Mouse (Mus musculus): ENCODE results near the gene Tox2. TPM values are rescaled to one million over a fixed set of nuclear protein-coding genes. Genes with fewer than 3 reads are reported as not detected.

Gene Tox2
- total RNA-seq, 1 experiment from 2014 or later: 3.0 TPM

DNA sequence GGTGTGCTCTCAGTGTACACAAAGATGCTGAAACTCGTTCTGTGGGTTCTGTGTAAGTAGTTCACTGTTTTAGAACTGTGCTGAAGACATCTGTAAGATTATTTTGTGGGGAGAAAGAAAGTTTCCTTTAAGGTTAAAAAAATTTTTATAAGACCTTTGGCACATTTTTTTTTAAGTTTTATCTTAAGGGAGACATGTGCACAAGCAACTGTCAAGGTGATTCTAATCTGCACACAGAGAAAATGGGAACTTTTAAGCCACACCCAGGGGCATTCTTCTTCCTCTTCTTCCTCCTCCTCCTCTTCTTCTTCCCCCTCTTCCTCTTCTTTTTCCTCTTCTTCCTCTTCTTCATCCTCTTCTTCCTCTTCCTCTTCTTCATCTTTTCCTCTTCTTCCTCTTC is 120.2 kb downstream of the Tox2 start:
- no peak for DNase-seq

DNA sequence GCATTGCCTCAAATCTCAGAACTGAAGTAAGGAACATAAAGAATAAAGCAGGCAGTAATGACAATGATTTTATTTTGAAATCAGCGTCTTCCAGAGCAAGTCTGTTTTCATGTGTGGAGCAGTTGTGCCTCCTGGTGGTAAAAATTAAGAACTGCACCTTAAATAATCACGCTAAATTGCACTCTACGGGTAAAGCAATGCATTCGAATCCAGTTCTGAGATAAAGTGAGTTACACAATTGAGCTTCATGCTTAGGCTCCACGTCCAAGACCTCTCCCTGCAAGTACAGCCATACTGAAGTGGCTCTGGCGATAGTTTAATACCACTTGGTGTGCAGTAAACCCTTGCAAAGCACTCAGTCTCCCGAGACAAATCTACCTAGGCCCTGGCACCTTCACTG is 127.8 kb downstream of the Tox2 start:
- DNase-seq: no peak

DNA sequence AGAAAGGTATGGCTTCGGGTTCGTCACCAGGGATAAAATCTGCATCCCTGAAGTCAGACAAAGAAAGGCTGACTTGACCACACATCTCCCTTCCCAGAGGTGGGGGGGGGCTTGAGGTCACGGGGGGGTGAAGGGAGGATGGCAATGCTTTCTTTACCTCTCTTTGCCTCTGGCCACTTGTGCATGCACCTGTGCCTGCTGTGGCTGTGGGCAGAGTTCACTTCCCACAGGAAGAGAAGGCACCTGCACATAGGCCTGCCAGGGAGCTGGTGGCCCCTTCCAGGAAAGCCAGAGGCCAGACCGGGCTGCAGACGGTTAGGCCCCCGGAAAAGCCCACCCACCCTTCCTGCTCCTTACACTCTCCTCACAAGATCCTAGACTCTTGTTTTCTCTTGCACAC is 128.5 kb downstream of the Tox2 start:
- no peak for DNase-seq

DNA sequence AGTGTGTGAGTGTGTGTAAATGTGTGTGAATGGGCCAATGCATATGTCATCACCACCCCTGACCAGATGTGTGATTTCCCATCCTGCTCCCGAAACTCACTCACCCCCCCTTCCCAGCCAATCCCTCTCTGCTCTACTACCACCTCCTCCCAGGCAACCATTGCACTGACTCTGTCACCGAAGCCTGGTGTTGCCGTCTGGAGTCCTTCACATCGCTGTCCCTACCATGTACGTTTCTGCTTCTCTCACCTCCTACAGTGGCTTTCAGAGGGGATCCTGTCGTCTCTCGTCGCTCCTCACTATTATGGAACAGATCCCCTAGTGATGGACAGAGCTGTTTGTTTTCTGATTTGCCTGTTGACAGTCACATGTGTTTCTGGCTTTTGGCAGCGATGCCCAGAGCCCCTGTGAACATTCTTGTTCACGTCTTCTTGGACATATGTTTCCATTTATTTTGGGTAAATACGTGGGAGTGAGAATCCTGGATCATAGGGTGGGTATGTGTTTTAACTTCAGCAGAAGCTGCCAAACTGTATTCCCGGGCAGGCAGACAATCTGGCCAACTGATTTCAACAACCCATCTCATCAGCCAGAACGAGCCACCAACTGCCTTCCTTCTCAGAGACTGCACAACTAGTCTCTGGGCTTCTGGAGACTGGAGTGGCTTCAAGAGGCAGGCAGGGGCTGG is 129.6 kb downstream of the Tox2 start:
- DNase-seq: no peak

DNA sequence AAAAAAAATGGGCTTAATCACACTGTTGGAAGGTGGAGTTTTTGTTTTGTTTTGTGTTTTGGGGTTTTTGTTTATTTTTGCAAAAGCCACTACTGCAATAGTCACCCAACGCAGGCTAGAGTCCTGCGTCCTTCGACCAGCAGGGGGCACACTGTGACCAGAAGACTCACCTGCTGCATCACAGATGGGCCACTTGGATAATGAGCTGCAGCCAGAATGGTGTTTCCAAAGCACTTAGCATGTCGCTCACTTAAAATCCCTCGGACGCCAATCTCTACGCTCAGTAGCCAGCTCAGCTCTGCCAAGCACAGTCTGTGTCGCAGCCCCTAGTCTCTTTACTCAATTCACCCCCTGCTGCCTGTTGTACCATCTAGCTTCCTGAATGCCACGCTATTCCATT is 137.3 kb downstream of the Tox2 start:
- peak; percentile 77 for DNase-seq

DNA sequence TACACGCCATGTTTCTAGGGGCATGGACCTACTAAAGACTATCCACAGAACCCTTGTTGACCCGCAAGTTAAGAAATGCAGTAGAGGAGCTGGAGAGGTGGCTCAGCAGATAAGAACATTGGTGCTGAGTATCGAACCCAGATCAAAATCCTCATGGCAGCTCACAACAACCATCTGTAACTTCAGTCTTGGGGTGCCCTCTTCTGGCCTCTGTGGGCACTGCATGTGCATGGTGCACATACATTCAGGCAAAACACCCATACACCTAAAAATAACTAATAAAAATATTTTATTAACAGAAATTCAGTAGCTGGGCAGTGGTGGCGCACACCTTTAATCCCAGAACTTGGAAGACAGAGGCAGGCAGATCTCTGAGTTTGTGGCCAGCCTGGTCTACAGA is 140.7 kb downstream of the Tox2 start:
- peak; percentile 17 for DNase-seq

DNA sequence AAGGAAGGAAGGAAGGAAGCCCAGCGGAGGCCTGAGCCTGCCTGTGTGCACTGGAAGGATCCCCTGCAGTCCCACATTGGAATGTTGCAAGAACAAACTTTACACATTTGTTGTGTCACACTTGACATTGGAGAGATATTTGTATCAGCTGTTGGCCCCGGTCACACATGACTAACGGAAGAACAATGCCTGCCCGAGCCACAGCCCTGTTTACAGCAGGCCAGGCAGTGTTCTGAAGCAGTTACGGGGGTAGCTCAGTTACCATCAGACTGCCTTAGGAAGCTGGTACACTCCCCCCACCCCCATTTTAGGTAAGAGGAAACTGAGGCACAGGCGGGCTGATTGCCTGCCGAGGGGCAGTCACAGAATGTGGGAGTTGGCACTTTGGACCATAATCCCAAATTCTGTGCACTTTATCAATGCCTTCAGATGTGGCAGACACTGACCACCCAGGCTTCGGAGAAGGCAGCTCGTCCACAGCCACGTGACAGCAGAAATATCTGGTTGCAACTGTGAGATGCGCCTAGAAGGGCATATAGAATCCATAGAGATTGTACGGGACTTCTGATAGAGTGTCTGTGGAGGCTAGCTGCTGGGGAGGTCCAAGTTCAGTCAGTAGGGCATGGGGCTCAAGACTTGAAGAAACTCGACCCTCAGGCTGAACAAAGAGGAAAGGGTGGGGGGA is 142.2 kb downstream of the Tox2 start:
- peak; percentile 23 for DNase-seq

DNA sequence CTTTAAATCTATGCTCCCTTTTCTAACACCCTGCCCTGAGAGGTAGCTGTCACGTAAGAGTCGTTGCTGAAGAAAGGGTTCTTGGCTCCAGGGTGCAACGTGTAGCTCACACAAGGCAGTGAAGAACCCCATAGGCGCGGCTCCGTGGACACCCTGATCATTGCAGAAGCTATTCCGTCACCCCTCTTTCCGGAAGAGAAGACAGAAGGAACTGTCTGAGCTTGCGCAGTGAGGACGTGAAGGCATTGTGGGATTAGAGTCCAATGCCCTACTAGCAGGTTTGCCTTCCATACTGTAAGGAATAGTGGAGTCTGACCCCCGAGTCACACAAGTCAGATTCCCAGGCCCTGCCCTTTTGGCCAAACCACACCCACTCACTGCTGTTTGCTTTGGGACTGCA is 143.6 kb downstream of the Tox2 start:
- no peak for DNase-seq

DNA sequence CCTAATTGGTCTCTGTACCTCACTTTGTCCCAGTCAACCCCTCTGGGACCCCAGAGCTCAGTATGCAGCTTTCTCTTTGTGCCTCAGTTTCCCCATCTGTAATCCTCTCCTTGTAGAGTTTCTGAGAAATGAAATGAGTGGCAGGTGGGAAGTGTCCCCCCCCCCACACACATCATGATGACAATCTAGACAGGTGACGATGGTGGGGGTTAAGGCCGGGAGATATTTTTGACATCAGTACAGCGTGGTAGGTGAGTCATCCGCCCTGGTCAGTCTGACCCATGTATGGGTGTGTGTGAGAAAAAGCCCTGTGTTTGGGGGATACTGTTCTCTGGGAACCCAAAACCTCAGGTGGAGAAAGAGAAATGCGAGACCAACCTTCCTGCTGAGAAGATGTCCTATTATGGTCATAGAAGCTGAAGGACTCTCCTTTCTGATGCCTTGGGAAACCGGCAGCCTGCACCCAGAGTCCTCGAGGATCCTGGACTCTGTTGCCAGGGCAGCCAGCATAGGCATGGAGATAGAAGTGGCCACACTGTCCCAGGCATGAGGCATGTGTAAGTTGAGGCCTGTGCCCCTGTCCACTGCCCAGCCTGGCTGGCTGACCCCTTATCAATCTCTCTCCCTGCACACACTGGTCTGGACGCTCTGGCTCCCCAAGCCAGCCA is 144.7 kb downstream of the Tox2 start:
- DNase-seq: no peak

DNA sequence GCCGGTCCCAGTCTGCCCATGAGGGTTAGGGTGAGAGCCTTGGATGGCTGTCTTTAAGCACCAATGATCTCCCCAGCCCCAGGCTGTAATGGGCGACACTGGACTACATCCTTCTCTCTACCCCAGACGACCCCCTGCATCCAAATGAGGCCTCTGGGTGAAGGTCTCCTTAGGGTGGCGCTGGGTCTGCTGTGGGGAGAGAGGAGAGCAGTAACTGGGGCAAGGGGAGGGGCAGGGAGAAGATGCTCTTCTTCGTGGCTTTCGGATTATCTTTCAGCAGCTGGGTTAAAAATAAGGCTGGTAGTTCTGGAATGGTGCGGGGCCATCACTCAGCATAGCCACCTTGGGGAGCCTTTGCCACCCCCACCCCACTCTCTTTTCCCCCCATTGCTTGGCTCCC is 145.8 kb downstream of the Tox2 start:
- no peak for DNase-seq

DNA sequence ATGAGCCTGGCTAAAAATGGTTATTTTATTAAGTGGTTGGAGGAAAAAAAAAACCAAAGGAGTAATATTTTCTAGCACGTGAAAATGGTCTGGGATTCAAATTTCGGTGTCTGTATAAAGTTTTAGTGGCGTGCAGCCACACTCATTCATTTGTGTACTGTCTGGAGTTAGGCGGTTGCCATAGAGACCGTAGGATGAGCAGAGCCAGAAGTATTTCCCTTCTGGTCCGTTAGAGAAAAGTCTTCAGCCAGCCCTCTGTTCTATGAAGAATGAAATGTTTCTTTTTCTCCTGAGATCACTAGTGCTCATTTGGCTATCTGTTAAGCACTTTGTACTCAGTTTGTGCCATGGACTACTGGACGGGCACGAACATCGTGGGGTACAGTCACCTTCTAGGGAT is 146.5 kb downstream of the Tox2 start:
- DNase-seq: no peak

DNA sequence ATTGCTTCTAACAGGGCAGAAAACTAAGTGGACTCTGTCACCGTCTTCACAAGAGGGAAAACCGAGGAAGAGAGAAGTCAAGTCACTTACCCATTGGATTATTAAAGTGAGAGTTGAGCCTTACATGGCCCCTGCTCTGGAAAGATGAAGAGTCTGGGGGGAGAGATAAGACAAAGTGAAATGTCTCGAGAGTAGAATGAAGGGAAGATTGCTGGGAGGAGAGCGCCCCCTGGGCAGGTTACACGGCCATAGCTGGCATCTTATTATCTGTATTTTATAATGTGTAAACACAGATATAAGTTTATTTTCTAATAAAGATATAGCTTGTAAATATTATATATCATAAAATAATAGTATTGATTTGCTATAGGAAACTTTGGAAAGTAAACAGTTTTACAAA is 147.5 kb downstream of the Tox2 start:
- no peak for DNase-seq

DNA sequence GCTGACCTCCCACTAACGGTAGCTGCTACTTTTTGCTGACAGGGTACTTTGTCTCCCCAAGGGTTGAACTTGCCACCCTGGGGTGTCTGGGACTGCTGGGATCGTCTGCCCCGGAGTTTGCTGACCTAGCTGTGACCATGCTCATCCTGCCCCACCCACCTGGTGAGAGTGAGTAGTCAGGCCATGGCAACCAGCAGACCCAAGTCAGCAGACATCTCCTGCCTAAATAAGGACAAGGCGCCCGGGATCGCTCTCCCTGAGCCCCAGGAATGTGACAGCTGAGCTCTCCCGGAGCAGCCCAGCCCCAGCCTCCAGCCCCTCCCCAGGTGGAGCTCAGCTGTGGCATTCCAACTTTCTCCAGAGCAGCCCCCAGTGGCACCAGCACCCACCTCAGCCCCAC is 150.8 kb downstream of the Tox2 start:
- no peak for DNase-seq

DNA sequence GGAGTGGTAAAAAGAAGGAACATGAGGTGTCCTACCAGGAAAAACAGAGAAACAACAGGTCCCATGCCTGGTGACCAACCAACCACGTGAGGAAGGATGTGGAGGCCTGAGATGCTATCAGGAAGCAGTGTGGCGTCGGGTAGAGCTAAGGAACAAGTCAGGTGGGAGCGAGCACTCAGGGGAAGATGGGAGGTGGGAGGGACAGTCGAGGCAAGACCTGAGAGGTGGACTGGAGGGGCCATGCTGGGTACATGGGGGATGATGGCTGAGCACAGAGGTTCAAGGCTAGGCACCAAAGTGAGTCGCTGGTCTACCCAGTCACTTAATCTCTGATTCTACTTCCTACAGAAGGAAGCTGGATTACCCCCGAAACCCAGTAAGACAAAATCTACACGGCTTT is 152.7 kb downstream of the Tox2 start:
- DNase-seq: no peak

DNA sequence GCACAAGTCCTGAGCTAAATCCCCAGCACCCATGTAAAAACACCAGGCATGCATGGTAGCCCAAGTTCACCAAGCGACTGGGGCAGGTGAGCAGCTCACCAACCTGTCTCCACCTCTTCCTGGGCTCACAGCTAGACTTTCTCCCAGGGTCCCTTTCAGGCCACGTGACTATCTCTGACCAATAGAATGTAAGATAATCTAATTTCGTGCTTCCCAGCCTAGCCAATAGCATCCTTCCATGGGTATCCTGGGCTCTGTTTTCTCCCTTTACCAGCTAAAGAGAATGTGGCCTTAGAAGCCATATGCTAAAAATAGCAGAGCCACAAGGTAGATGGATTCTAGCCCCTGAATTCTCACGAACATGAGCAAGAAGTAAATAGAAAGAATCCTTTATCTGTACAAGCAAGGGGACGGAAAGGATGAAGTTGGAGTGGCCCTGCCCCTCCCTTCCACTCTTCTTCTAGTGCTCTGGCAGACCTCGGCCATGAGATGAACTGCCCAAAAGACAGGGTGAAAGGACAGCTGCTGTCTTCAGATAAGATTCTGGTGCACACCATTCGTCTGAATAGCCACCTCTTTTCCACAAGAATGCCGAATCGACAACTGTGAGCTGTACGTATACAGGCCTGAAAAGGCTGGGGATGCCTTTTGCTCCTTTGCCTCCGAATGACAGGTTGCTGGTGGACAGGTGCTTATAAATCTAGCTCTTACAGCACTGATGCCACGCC is 153.4 kb downstream of the Tox2 start:
- no peak for DNase-seq

DNA sequence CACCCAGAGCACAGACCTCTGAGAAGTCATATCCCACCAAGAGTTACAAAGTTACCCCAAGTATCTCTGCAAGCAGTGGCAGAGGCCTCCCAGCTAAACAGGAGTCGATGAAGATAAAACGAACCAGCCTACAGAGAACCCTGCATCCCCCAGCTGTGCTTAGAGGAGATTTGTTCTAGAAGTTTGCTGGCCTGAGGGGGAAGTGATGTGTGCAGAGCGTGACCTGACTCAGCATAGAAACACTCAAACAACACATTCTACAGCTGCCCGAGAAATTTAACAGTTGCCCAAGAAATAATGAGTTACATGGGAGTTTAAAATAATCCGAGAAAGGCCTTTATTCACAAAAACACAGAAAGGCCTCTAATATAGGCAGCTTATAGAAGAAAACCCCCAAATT is 155.7 kb downstream of the Tox2 start:
- DNase-seq: no peak

DNA sequence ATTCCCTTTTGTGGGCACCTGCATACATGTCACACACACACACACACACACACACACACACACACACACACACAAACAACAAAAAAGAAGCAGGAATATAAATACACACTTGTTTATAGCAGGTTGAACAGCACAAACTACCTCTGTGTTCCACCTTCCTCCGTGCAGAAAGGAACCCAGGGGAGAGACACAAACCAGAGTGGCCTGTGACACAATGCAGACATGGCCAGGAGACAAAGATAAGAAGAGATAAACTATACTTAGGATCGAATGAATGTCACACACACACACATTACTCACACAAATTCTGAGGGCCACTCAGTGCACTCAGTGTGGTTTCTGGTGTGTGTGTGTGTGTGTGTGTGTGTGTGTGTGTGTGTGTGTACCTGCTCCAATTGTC is 156.3 kb downstream of the Tox2 start:
- no peak for DNase-seq

DNA sequence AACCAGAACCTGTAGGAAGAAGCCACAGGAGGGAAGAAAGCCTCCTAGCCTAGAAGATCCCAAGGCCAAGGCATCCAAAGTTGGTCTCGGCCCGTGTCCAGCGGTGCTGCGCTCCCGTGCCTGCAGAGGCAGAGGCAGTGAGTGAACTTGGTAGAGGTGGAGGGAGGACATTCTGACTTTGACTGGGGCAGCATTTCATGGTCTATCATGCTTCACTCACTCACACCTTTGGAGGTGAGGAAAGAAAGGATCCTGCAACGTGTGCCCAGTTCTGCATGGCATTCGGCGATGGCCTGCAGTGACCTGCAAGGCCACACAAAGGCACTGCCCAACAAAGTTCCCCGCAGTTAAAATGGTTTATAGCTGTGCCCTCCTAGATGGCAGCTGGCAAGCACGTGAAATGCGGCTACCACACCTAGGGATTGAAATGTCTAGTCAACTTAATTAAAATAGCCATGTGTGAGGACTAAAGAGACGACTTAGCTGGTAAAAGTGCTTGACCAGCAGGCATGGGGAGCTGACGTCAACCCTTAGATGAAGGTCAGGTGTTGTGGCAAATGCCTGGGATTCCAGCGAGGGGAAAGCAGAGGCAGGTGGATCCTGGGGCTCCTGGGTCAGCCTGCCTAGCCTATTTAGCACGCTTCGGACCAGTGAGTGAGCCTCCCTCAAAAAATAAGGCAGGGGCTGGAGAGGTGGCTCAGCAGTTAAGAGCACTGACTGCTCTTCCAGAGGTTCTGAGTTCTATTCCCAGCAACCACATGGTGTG is 158.1 kb downstream of the Tox2 start:
- DNase-seq: no peak

DNA sequence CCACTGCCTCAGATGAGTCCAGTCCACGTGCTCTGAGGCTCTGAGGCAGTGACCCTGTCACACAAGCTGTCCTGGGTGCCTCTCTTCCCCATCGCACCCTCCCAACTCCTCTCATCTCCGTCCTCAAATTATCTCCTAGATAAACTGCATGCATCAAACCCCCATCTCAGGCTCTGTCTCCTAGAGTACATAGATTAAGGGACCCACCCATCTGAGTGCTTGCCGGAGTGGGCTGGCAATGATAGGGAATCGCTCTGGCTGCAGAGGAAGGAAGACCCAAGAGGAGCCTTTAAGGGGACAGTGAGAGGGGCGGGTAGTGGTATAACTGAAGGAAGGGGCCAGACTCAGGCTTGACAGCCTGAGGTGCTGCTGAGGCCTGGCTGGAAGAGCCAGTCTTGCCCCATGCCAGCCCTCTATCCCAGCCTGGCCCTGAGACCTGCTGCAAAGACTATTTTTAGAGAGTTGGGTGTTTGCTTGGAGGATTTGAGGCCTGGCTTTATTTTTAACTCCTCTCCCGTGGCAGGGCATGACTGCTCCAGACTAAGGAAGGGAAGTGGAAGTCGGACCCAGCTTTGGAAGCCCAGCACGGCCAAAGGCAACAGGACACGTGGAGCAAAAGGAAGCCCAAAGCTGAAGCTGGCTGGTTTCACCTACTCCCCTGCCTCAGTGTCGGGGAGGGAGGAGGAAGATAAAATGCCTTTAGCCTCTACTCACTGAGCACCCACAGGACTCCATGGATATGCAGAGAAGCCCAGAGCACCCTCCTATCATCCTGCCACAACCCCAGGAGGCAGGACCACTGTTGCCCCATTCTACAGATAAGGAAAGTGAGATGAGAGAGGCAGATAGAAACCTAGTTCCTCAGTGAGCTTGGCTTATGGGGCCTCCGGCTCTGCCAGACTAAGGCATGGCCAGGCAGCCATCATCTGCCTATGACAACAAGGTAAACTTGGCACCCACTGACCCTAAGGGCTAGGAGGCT is 160.3 kb downstream of the Tox2 start:
- no peak for DNase-seq

DNA sequence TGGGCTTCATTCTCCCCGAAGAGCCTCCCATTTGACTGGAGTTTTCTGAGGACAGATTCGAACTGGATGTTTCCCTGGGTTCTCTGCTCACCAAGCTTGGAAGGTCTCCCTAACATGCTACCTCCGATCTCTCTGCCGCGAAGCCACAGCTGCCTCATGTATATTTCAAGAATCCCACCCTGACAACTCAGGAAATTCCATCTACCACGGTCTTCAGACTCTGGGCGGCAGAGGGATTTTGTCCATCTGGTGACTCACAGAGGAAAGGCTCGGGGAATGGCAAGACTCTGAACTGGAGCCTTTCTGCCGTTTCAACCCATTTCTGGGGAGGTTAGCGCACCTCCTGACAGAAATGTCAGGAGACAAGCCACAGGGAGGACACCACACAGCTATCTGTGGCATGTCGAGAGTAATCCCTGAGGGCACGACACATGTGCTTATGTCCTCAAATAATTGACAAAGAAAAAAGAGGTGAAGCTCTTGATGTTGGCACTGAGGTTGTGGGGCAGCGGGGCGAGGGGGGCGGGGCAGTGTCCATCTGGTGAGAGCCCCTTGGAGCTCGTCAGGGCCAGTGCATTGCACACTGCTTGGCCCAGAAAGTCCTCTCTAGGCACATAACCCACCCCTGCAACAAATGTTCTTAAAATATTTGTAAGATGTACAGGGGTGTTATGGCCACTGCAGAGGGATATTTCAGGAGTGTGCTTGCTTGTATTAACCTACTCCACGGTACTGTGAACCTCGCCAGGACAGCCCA is 162.0 kb downstream of the Tox2 start:
- DNase-seq: no peak

Measured in adrenal gland, postnatal 25 days (tissue).